Mouse (Mus musculus) small intestine, adult 2 months (tissue): ENCODE measurements around the gene Axin1. TPM values are rescaled to one million over a fixed set of nuclear protein-coding genes. Genes with fewer than 3 reads are reported as not detected.

Experiments
- H3K27ac ChIP-seq: fragments of 200-500 bp; 2 replicates; pipeline ENCODE4 v1.5.1; 2012; ENCODE audit warnings: low read depth, low read length, control low read depth, inconsistent platforms; ENCODE audit not compliant: insufficient read depth
- H3K27me3 ChIP-seq: fragments of 200-500 bp; 2 replicates; pipeline ENCODE4 v1.6.1; 2012; ENCODE audit warnings: mild to moderate bottlenecking, moderate library complexity, low read length, inconsistent platforms; ENCODE audit not compliant: control insufficient read depth, insufficient read depth
- H3K36me3 ChIP-seq: fragments of 200-500 bp; 2 replicates; pipeline ENCODE4 v1.6.1; 2012; ENCODE audit warnings: mild to moderate bottlenecking, low read length, control low read depth, inconsistent platforms; ENCODE audit not compliant: control insufficient read depth, insufficient read depth
- H3K4me1 ChIP-seq: fragments of 200-500 bp; 2 replicates; pipeline ENCODE4 v1.6.1; 2012; ENCODE audit warnings: low read length, inconsistent platforms, mixed read lengths; ENCODE audit not compliant: control insufficient read depth, insufficient read depth, insufficient read length
- H3K4me3 ChIP-seq: fragments of 200-500 bp; 2 replicates; pipeline ENCODE4 v1.5.1; 2012; ENCODE audit warnings: low read depth, mild to moderate bottlenecking, control low read depth, inconsistent platforms, low read length, moderate library complexity
- CTCF ChIP-seq: fragments of 200-500 bp; IDR thresholded peaks from 2 replicates; pipeline ENCODE4 v1.5.1; 2012; ENCODE audit warnings: low read depth, mild to moderate bottlenecking, control low read depth, inconsistent platforms, low read length, moderate library complexity, mixed read lengths; ENCODE audit not compliant: insufficient replicate concordance, insufficient read length; ENCODE audit errors: extremely low read depth
- POLR2A ChIP-seq: fragments of 200-500 bp; IDR thresholded peaks from 2 replicates; pipeline ENCODE4 v1.6.1; 2012; ENCODE audit warnings: low read depth, mild to moderate bottlenecking, control low read depth, inconsistent platforms, low read length, moderate library complexity
- WGBS: fragments of 180-500 bp; shearing (Covaris S2); methylation state at CpG from one replicate; pipeline ENCODE4 v1.1.7; 2018; 5-methylcytosine and 5-hydroxymethylcytosine counted together
- polyA plus RNA-seq: library from polyadenylated mRNA; depleted of rRNA; stranded (reverse); fragments of >200 nt; gene quantifications from 2 replicates; pipeline ENCODE4 v1.2.3, GENCODE M21; 2012

The Axin1 gene
- polyA plus RNA-seq, 1 experiment: 17.9 TPM

- Histone ChIP-seq H3K27ac (no peak overlapping the region), H3K36me3 (no peaks in the 10 kb centered on the region), H3K27me3 (no peaks in the 10 kb centered on the region), H3K4me1 (no peaks in the 10 kb centered on the region), H3K4me3 (no peak overlapping the region)
- WGBS: 58% methylated on average over 3 of the region's 4 CpGs
- TF ChIP-seq CTCF (no peak), POLR2A (no peak)
Observed at GRCm38 (mm10) chr17:26101478-26101877, 37.0 kb upstream of the Axin1 start.

GRCm38 (mm10) chr17:26105619-26106018 is 32.9 kb upstream of the Axin1 start:
- Histone ChIP-seq H3K27me3 (no peaks in the 10 kb centered on the region), H3K4me3 (no peak overlapping the region), H3K27ac (no peak overlapping the region), H3K4me1 (no peaks in the 10 kb centered on the region), H3K36me3 (no peaks in the 10 kb centered on the region)
- TF ChIP-seq POLR2A (no peak), CTCF (no peak)
- WGBS: 63% methylated on average over 4 of the region's 4 CpGs

- H3K4me1 ChIP-seq: no peaks in the 10 kb centered on the region; the same call in 1 of the 2 replicates
- TF ChIP-seq CTCF (no peak), POLR2A (no peak)
- 54% methylated on average over 4 of the region's 4 CpGs for whole genome bisulfite sequencing
- 0 out of 2 replicates have a peak, but pooled peaks cover 3% of the 10 kb centered on the region for H3K27me3 ChIP-seq
- H3K36me3 ChIP-seq: no peaks in the 10 kb centered on the region
- H3K27ac ChIP-seq: no peak overlapping the region
- no peak overlapping the region for H3K4me3 ChIP-seq
Observed at GRCm38 (mm10) chr17:26110156-26110555, 28.3 kb upstream of the Axin1 start.

GRCm38 (mm10) chr17:26111024-26111423 is 27.5 kb upstream of the Axin1 start:
- no peak overlapping the region for H3K4me3 ChIP-seq
- WGBS: 72% methylated on average over 4 of the region's 4 CpGs
- H3K27me3 ChIP-seq: 0 out of 2 replicates have a peak, but pooled peaks cover 3% of the 10 kb centered on the region
- peaks cover 6% of the 10 kb centered on the region; the same call in 1 of the 2 replicates for H3K4me1 ChIP-seq
- no peaks in the 10 kb centered on the region for H3K36me3 ChIP-seq
- TF ChIP-seq POLR2A (no peak), CTCF (no peak)
- no peak overlapping the region for H3K27ac ChIP-seq

GRCm38 (mm10) chr17:26111722-26112121 is 26.8 kb upstream of the Axin1 start:
- 28% methylated on average over 4 of the region's 4 CpGs for WGBS
- Histone ChIP-seq H3K27me3 (0 out of 2 replicates have a peak, but pooled peaks cover 3% of the 10 kb centered on the region), H3K4me1 (peaks cover 9% of the 10 kb centered on the region), H3K27ac (no peak overlapping the region), H3K36me3 (no peaks in the 10 kb centered on the region), H3K4me3 (no peak overlapping the region)
- TF ChIP-seq CTCF (no peak), POLR2A (no peak)

GRCm38 (mm10) chr17:26112751-26113150 is 25.7 kb upstream of the Axin1 start:
- peaks cover 4% of the 10 kb centered on the region; the same call in 1 of the 2 replicates for H3K36me3 ChIP-seq
- H3K4me3 ChIP-seq: peak overlapping the region; percentile 86
- H3K4me1 ChIP-seq: peaks cover 13% of the 10 kb centered on the region
- WGBS: 18% methylated on average over 14 of the region's 14 CpGs
- 0 out of 2 replicates have a peak, but pooled peaks cover 3% of the 10 kb centered on the region for H3K27me3 ChIP-seq
- peak overlapping the region; percentile 12; the same call in 1 of the 2 replicates for H3K27ac ChIP-seq
- TF ChIP-seq POLR2A: no peak
- TF ChIP-seq CTCF: no peak

GRCm38 (mm10) chr17:26113181-26113948 is 25.1 kb upstream of the Axin1 start, which contains the start of gene Tmem8:
Gene Tmem8, plus strand, starts transcription at chr17:26113299.
- 2% methylated on average over 69 of the region's 75 CpGs for WGBS
- TF ChIP-seq POLR2A: peak; percentile 91
- TF ChIP-seq CTCF: peak; percentile 35; the same call in 1 of the 2 replicates
- Histone ChIP-seq H3K36me3 (peaks cover 9% of the 10 kb centered on the region; the same call in 1 of the 2 replicates), H3K4me3 (peak within 1 kb of the TSS; percentile 86), H3K4me1 (peaks cover 13% of the 10 kb centered on the region), H3K27ac (peak within 1 kb of the TSS; percentile 100), H3K27me3 (0 out of 2 replicates have a peak, but pooled peaks cover 3% of the 10 kb centered on the region)
